Mouse (Mus musculus) ovary, postnatal 10 days (tissue): ENCODE results near the gene Nptx1.

Experiments used
- DNase-seq: peaks from one replicate; pipeline ENCODE4 v3.0.0; 2022; ENCODE audit warnings: low spot score

The Nptx1 gene

DNA sequence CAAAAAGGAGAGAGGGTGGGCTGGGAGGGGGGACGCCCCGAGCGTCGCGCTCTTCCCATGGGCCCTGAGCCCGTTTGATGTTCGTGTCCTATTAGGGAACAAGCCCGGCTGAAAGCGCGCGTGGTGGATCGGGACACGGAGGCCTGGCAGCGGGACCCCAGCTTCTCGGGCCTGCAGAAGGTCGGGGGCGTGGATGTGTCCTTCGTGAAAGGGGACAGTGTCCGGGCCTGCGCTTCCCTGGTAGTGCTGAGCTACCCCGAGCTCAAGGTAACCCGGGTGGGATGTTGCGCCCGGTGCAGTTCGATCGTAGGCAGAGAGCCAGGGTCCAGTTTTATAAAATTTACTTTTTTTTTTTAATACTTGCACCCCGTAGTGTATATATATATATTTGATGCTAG lies 55.9 kb downstream of the Nptx1 start:
- DNase-seq, result no peak

DNA sequence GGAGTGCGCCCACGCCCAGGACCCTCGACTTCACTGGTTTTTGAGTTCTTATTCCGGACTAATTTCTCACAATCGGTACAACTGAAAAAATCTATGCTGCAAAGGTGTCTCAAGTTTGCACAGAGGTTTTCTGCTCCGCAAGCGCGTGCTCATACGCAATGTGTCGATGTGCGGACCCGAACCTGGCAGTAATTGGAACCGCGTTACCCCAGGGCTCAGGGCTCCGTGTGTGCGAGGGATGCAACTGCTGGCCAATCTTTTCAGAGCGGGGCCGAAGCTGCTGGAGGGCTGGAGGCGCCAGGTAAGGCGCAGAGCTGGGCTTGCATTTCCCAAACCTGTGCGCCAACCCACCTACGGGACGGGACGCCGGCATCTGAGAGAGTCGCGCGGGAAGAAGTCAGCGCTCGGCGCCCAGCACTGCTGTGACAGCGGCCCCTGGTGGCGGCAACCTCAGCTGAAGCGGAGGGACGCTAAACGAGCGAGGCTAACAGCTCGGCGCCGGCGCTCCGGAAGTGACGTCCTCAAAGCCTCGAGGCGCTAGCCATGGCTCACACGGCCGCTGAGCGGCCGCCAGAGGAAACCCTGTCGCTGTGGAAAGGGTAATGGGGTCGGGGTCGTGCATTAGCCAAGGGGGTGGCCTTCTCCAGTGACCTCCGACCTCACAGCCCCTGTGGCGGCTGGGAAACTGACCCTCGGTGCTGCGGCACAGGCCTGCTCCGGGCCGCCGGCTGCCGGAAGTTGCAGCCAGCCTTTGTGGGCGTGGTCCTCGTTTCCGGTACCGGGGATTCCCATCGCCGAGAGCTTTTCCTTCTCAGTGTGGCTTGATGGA lies 56.5 kb downstream of the Nptx1 start, which contains the start of gene Endov:
TSS of gene Endov (plus strand) at position 487 of the 829 bp plus-strand sequence.
- DNase-seq, result peak; percentile 98
